ENCODE assay signal across 26 mouse cellular contexts in genomic region chr4:131427871-131428270, GRCm38 (mm10).
"Had no signal": no experiment of that assay in that cellular context is flagged by ENCODE, and none has a peak within 500 bp of the region (broad histone marks: within the 10 kb centered on the region; RNA-seq: fewer than 3 reads in every experiment).

No protein-coding gene starts in this region.

- H3K4me2 ChIP-seq: heart, embryonic 12.5 days; hindbrain, embryonic 12.5 days; hindbrain, embryonic 14.5 days; limb, embryonic 13.5 days; limb, embryonic 15.5 days; liver, embryonic 12.5 days had no signal

- ATAC-seq: hindbrain, embryonic 16.5 days; inflammation-experienced regulatory T-cells, adult 6 months; intestine, embryonic 16.5 days; liver, embryonic 12.5 days had no signal

- H3K4me1 ChIP-seq: heart, embryonic 10.5 days; heart, embryonic 12.5 days; liver, embryonic 12.5 days had no signal

- H3K4me3 ChIP-seq: gastrocnemius, adult 2 months; heart, embryonic 10.5 days; heart, embryonic 12.5 days; hindbrain, embryonic 10.5 days; hindbrain, embryonic 12.5 days; limb, embryonic 13.5 days; limb, embryonic 15.5 days; liver, embryonic 12.5 days had no signal

- H3K36me3 ChIP-seq: heart, embryonic 10.5 days; heart, embryonic 12.5 days; hindbrain, embryonic 10.5 days; hindbrain, embryonic 12.5 days; limb, embryonic 13.5 days; limb, embryonic 15.5 days; liver, embryonic 12.5 days had no signal

- H3K9ac ChIP-seq: heart, embryonic 12.5 days; hindbrain, embryonic 12.5 days; hindbrain, embryonic 14.5 days; limb, embryonic 13.5 days; limb, embryonic 15.5 days; liver, embryonic 12.5 days; liver, embryonic 14.5 days had no signal

- H3K9me3 ChIP-seq: heart, embryonic 10.5 days; heart, embryonic 12.5 days; hindbrain, embryonic 10.5 days; hindbrain, embryonic 12.5 days; limb, embryonic 13.5 days; limb, embryonic 15.5 days; liver, embryonic 12.5 days had no signal

- H3K27ac ChIP-seq: gastrocnemius, adult 2 months; heart, embryonic 10.5 days; hindbrain, embryonic 10.5 days; hindbrain, embryonic 12.5 days; hindbrain, embryonic 14.5 days; limb, embryonic 13.5 days; limb, embryonic 15.5 days; liver, embryonic 12.5 days; liver, embryonic 14.5 days had no signal

- H3K27me3 ChIP-seq: hindbrain, embryonic 12.5 days; limb, embryonic 15.5 days; liver, embryonic 12.5 days had no signal

- DNase-seq: gastrocnemius, adult 2 months; gastrocnemius, postnatal 10 days; gastrocnemius, postnatal 25 days; heart, adult 18-20 months; heart, postnatal 10 days; heart, postnatal 4 days; kidney, adult 11 months; kidney, adult 2 months; kidney, adult 9 months; kidney, postnatal 14 days; kidney, postnatal 36 days; layer of hippocampus, adult 9-11 months; layer of hippocampus, postnatal 36 days; left cerebral cortex, postnatal 4 days had no signal
